Mouse (Mus musculus): ENCODE results near the gene Irf2bp2.

Irf2bp2 gene

GRCm38 (mm10) chr8:126586101-126586500 is 7.7 kb downstream of the Irf2bp2 start:
- no peak for DNase-seq (ENCODE audit: low spot score)

GRCm38 (mm10) chr8:126585561-126586031 is 8.2 kb downstream of the Irf2bp2 start:
- no peak for DNase-seq (ENCODE audit: low spot score)

- no peak for DNase-seq (ENCODE audit: low spot score)
These were observed 8.9 kb downstream of the Irf2bp2 start for GRCm38 (mm10) chr8:126584844-126585231.

- peak; percentile 97 for DNase-seq (ENCODE audit: low spot score)
These were observed 9.6 kb downstream of the Irf2bp2 start for GRCm38 (mm10) chr8:126583971-126584843.

GRCm38 (mm10) chr8:126583534-126583933 is 10.3 kb downstream of the Irf2bp2 start:
- peak; percentile 68 for DNase-seq (ENCODE audit: low spot score)

- DNase-seq (ENCODE audit: low spot score): no peak
These were observed 10.8 kb downstream of the Irf2bp2 start for GRCm38 (mm10) chr8:126583018-126583417.

- peak; percentile 73 for DNase-seq (ENCODE audit: low spot score)
These were observed 11.3 kb downstream of the Irf2bp2 start for GRCm38 (mm10) chr8:126582509-126582908.

GRCm38 (mm10) chr8:126581662-126582061 is 12.1 kb downstream of the Irf2bp2 start:
- no peak for DNase-seq (ENCODE audit: low spot score)

GRCm38 (mm10) chr8:126580826-126581225 is 13.0 kb downstream of the Irf2bp2 start:
- DNase-seq (ENCODE audit: low spot score): no peak

GRCm38 (mm10) chr8:126580086-126580485 is 13.7 kb downstream of the Irf2bp2 start:
- DNase-seq (ENCODE audit: low spot score): no peak

- no peak for DNase-seq (ENCODE audit: low spot score)
These were observed 15.1 kb downstream of the Irf2bp2 start for GRCm38 (mm10) chr8:126578641-126579040.

- DNase-seq (ENCODE audit: low spot score): no peak
These were observed 16.9 kb downstream of the Irf2bp2 start for GRCm38 (mm10) chr8:126576919-126577318.

GRCm38 (mm10) chr8:126576086-126576485 is 17.7 kb downstream of the Irf2bp2 start:
- DNase-seq (ENCODE audit: low spot score): no peak

- DNase-seq (ENCODE audit: low spot score): no peak
These were observed 18.7 kb downstream of the Irf2bp2 start for GRCm38 (mm10) chr8:126574882-126575637.

GRCm38 (mm10) chr8:126573878-126574277 is 19.9 kb downstream of the Irf2bp2 start:
- DNase-seq (ENCODE audit: low spot score): no peak

GRCm38 (mm10) chr8:126573079-126573694 is 20.6 kb downstream of the Irf2bp2 start:
- DNase-seq (ENCODE audit: low spot score): no peak

- no peak for DNase-seq (ENCODE audit: low spot score)
These were observed 22.6 kb downstream of the Irf2bp2 start for GRCm38 (mm10) chr8:126571065-126571660.

GRCm38 (mm10) chr8:126570521-126571040 is 23.2 kb downstream of the Irf2bp2 start:
- DNase-seq (ENCODE audit: low spot score): no peak

GRCm38 (mm10) chr8:126570046-126570445 is 23.7 kb downstream of the Irf2bp2 start:
- DNase-seq (ENCODE audit: low spot score): peak; percentile 35

GRCm38 (mm10) chr8:126569638-126570037 is 24.1 kb downstream of the Irf2bp2 start:
- no peak for DNase-seq (ENCODE audit: low spot score)

GRCm38 (mm10) chr8:126567674-126568073 is 26.1 kb downstream of the Irf2bp2 start:
- no peak for DNase-seq (ENCODE audit: low spot score)
